Mouse (Mus musculus): ENCODE data around the gene Vangl2.

GRCm38 (mm10) chr1:172008351-172008750 is 19.9 kb downstream of the Vangl2 start:
- TF ChIP-seq CTCF (IDR thresholded peaks at IDR 0.05; ENCODE audit: low read depth, low read length): no peak
- no peak for TF ChIP-seq POLR2A (IDR thresholded peaks at IDR 0.05; ENCODE audit: borderline replicate concordance, low read depth, low read length)
